Mouse (Mus musculus) spleen, postnatal 10 days (tissue): ENCODE measurements around the gene Ccni.
A peak's percentile ranks its signal among the peaks of the same experiment; 100 is the strongest.

Experiments used
- DNase-seq, 2 experiments: peaks; one replicate each; pipeline ENCODE4 v3.0.0; 2021 to 2022; ENCODE audit warnings: low spot score in 2 of 2

Ccni gene

DNA sequence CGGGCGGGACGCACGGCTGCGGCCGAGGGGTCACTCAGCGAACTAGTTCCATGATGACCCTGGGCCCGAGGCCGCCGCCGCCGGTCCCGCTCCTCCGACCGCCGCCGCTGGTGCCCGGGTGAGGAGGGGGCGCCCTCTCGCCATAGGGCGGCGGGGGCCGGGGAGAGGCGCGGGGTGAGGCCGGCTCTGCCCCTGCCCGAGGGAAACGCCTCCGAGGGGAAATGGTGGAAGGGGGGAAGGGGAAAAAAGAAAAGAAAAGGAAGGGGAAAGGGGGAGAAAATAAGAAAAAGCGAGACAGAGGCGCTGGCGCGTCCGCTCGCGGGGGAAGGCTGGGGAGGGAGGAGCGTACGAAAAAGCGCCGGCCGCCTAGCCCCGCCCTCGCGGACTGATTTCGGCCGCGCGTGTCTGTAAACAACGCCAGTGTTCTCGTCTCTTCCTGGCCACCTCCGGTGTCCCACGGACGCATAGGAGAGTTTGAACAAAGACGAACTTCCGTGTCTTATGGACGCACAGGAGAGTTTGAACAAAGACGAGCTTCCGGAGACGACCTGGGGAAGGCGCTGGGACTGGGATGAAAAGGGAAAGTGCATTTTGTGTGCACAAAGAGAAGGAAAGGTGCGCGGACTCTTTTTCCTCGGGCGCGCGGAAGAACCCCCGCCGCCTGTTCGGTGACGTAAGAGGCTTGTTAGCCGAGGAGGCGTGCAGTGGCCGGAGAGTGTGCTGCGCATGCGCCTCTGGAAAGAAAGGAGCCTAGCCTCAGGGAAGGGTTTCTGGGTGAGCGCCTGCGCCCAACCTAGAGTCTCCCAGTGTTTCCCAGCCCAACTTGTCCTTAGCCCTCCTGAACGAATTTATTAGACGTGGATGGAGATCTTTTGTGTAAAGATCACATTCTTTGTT lies at the start of gene Ccni, which contains the start of gene 2010109A12Rik:
Gene Ccni (minus strand): TSS at position 387 of the 897 bp plus-strand sequence.
Gene 2010109A12Rik (plus strand): TSS at position 410 of the 897 bp plus-strand sequence.
- peak; percentile 94 to 96 for DNase-seq

DNA sequence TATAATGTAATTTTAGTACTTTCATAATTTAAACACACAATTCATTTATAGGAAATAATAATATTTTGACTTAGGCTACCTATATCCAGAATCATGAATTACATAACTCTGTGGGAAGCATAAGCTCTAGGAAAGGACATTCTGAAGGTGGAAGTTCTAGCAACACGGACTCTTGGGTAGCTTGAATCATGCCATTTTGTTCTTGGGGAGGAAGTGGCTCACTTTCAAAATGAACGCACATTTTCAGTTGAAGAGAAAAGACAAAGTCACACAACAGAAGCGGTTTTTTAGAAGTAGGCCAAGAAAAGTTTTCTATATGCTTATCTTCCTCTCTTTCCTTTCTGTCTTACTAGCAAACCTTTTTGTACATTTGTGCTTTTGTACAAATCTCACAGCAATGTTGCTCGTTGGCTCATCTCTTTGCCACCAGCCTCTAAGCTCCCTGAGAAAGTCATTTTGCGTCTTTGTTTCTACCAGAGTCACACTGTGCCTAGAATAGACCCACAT lies 49.5 kb upstream of the Ccni start:
- no peak for DNase-seq

DNA sequence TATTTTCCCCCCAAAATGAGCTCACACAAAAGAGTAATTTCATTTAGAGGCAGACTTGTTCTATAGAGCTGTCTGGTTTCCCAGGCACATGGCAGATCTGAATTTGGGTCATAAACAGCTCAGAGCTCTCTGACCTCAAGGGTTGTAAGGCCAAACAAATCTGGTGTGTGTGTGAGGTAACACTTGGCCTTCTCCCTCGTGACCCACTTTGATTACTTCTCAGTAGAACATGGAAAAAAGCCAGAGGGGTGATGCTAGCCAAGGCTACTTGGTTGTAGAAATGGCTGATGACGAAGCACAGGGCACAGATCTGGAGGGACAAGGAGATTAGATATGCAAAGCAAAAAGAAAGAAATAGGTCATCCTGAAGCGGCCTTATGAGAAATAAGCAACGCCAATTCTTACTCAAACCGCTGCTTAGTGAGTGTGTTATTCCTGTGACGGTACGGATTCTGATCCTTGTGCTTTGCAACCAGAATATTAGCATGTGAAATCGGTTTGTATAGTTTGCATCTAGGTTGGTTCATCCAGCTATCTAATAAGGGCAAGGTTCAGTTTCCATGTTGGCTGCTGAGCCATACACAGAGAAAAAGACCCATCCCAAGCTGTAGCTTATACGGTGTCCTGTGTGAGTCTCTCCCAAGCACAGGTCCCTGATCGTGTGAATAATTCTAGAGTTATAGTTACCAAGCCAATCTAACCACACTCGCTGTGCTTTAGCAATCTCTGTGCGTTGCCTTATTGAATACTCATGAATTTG lies 44.9 kb upstream of the Ccni start:
- no peak for DNase-seq

DNA sequence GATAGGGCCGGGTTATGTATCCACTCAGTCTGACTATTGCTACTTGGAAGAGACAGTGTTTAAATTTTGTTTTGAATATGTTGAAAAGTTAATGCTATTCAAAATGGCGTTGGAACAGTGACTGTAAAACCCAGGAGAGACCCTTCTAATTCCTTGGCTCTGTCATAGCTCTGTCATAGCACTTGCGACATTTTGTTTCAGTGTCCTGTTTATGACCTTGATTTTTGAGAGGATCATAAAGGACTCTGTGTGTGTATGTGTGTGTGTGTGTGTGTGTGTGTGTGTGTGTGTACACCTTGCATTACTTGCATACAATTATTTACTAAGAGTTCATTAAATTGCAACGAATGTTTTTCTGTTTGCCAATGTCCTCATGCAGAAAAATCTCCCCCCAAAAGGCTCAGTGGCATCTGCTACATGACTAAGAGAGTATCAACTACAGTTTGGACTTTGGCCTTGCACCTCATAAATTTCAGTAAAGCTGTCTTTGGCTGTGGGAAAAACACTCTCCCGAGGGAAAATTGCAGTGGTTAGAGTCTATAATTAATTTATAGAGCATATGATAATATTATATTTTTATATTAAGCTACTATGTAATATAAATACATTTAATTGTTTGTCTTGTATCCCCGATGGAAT lies 43.8 kb upstream of the Ccni start:
- DNase-seq, result no peak

DNA sequence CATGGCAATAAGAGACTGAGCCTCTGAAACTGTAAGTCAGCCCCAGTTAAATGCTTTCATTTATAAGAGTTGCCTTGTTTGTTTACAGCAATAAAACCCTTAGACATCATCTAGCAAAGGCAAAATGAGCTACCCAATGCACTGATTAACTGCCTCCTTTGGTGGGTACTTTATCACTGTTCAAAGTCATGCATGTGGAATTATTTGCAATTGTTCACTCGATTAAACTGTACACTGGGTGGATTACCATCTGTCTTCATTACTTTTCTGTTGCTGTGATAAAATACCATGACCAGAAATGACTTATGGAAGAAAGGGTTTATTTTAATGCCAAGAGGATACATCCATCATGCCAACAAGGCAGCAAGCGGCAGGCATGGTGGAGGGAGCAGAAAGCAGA lies 39.0 kb upstream of the Ccni start:
- DNase-seq, result no peak

DNA sequence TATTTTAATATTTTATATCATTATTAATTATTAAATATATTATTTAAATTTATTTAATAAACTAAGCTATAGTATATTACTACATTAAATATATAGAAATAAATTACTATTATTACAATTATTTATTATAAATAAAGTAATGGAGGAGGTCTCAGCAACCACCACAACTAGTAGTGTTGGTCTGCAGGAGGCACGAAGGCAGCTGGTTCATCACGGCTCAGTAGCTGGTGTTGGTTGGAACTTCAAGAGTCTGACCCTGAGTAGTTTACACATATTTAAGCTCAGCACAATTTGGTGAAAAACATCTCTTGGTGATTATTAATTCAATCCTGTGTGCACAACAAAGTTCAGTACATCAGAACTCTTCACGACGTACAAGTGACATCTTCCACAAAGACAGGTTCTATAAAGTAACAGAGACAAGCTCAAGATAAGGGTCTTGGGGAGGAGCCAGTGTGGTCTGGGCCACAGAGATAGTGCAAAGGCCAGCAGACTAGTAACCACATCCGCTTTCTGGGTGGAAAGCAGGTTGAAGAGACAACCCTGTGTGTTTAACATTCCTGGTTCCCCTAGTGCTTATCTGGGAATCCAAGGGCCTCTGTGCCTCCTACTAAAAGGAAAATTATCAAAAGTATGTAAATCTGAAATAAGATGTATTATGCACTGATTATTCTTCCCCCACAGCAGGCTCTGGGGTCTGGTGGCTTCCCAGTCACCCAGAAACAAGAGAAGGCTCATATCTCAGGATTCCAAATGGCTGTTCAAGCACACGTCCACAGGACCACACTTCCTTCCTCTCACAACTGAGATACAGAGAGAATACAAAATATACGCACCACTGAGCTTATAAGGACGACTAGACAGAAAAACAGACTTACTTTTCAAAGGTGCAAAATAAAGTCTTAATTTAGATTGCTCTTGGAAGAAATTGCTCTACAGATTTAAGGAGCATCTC lies 33.6 kb upstream of the Ccni start:
- peak; percentile 44 to 71 for DNase-seq

DNA sequence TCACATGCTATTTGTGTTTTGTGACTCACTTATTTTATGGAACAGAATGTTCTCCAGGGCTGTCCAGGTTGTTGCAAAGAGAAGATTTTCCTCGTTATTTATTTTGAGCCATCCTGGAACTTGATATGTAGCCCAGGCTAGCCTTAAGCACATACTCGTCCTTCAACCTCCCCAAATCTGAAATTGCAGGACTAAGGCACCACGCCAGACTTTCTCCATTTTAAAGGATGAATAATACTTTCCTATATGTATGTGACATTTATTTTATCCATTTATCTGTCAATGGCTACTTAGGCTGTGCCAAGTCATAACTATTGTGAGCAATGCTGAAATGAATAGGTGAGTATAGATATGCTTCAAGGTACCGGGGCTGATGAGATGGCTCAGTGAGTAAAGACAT lies 30.2 kb upstream of the Ccni start:
- DNase-seq, result no peak

DNA sequence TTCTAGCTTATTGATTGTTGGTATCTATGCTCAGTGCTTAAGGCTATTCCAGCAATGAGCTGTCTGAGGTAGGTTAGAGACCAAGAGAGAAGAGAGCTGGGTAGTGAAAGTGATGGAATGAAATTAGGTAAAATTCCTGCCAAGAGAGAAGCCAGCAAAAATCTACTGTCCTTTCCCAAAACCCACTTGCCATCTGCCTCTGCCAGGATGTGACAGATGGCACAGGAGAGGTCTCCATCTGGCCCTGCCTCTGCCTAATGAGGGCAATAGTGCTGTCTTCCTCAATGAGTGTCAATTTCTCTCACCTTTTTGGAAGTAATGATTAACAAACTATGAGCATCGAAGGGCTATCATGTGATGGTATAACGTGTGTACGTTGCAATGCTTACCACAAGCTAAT lies 29.6 kb upstream of the Ccni start:
- no peak for DNase-seq

DNA sequence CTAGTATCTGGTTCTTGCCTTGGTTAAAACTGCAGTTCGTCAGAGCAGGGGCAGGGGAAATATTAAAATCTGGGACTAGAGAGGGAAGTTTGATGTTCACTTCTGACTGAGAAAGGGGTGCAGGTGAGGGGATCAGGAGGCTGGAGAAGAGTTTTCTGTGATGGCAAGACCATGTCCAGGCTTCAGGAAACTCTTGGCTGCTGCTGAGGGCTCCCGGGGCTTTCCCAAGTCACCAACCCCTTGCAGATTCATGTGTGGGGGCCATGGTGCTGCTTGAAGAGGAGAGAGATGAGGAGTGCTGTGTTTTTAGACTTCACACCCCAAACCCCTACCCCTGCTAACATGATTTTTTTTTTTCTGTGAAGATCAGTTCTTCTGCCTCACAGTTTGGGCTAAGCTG lies 28.3 kb upstream of the Ccni start:
- DNase-seq, result no peak

DNA sequence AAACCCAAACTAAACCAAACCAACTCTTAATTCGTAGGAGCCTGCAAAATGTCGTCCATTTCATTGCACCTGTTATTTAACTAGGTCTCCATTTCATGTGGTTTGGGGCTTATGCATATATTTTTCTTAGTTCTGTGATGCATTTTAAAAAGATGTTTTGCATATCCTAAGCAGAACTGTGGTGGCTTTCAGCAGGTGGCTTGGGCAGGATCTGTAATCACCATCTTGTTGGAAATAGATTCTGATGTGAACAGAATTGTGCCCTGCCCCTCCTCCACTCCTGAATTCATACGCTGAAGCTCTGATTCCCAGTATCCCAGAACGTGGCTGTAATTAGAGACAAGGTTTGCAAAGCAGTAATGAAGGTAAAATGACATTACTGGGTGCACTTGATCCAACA lies 27.8 kb upstream of the Ccni start:
- DNase-seq, result no peak

DNA sequence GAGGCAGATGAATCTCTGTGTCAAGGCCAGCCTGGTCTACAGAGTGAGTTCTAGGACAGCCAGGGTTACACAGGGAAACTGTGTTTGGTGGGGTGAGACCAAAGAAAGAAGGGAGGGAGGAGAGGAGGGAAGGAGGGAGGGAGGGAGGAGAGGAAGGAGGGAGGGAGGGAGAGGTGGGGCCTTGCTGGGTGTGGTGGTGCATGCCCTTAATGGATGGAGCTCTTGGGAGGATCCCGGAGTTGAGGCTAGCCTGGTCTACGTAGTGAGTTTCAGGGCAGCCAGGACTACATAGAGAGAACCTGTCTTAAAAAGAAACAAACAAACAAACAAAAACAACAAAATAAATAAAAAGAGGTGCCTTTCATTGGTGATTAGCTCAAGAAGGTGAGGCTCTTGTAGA lies 26.5 kb upstream of the Ccni start:
- DNase-seq, result no peak

DNA sequence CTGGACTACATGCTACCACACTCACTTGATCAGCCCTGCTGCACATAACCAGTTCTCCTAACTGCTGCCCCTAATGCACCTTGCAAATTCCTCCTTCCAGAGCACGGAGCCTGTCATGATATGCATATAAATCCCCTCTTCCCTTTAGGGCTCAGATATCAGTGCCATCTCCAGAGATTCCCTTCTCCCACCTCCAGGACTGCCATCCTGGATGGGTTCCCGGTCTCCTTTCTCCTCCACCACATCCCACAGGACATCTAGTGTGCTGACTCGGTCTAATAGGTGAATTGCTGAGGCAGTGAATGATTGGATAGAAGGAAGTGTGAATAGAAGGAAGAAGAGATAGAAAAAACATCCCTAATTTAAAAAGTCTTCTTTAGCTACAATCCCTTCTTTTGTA lies 25.4 kb upstream of the Ccni start:
- DNase-seq, result no peak

DNA sequence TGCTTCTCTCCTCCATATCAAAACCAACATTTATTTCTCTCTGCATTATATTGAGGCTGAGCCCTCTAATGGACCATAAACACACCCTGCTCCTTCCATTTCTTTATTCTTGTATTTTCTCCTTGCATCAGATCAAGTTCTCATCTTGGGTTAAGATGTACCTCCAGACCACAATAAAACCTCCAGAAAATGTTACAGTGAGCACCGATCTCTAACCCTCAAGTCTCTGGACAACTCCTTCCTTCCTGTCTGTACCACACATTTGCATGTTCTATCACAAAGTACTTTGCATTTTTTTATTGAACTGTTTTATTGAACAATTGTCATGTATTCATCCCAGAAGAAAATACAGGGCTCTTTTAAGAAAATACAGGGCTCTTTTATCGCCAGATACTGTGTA lies 23.2 kb upstream of the Ccni start:
- DNase-seq, result no peak

DNA sequence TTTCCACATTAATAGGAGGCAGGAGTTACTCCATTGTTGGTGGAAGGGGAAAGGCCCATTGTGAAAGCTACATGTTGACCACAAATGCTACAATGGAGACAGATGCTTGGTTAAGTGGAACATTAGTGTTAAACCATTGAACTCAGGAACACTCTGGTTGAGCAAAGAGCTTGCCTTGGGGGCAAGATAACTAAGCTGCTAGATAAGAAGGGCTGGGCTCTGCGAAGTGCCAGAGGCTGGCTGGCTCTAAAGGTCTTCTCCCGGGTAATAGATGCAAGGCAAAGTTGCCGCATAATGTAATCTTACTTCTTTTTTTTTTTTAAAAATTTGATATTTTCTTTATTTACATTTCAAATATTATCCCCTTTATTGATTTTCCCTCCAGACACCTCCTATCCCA lies 20.9 kb upstream of the Ccni start:
- DNase-seq, result no peak

DNA sequence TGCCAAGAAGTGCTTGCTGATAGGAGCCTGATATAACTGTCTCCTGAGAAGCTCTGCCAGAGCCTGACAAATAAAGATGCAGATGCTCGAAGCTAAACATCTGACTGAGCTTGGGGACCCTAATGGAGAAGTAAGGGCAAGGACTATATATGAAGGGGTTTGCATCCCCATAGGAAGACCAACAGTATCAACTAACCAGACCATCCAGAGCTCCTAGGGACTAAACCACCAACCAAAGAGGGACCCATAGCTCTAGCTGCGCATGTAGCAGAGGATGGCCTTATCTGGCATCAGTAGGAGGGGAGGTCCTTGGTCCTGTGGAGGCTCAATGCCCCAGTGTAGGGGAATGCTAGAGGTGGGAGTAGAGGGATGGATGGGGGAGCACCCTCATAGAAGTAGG lies 18.3 kb upstream of the Ccni start:
- DNase-seq, result no peak

DNA sequence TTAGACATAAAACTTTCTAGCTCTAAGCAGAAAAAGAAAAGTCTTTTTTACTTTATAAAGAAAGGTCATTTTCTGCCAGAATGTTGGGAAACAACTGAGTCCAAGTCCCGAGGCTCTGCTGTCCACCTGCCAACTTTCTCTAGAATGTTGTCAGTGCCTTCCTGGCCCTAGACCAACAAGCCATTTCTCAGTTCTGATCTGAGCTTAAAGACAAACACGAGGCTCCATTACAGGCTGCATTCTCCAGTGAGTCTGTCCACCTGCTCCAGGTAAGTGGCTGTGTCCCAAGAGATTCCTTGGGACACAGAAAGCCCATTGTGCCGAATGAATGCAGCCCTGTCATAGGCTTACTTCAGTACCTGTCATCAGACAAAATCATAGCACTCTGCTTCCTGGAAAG lies 15.4 kb upstream of the Ccni start:
- no peak for DNase-seq

DNA sequence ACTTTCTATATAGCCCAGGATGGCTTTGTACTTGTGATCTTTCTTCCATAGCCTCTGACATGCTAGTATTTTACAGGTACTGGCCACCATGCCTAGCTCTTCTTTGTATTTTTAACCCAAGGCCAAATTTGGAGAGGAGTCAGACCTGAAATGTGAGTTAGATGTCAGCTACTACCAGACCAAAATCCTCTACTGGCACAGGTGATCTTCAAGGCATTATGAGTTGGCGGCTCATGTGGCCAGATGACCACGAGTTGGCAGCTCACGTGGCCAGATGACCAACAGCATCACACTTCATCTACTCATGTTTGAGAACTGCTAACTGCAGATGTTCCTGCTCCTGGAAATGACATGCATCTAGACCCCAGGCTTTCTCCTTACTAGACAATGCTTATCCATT lies 12.1 kb upstream of the Ccni start:
- no peak for DNase-seq

DNA sequence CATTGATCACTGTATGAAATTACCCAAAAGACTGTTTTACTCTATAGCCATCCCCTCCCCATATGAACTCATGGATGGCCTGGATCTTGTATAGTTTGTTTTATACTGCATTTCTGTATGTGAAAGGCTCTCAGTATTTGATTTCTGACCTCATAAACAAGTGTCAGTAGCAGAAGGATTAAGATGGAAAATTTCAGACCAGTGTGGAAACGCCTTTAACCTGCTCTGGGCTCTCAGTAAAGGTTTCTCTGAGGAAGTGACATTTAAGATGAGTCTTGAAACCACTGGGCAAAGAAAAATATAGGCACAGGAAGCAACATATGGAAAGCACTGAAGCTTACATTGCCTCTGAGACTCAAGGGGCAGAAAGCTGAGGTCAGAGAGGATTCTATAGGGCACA lies 1.3 kb upstream of the Ccni start:
- no peak for DNase-seq

DNA sequence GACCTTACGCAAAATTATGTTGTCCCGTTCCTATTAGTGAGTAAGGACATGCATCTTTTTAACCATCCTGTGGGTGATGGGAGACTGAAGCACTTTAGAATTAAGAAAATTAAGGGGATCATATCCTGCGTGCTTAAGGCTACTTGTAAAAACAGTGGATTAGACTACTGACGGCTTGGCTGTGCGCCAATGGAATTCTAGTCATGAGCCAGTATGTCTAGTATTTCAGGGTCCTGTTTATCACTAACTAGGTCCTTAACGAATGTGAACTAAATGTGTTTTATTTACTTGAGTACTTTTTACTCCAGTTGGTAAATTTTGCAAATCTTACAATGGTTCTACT lies 682 bp upstream of the Ccni start:
- peak in 1 of 2 experiments; percentile 59 for DNase-seq

DNA sequence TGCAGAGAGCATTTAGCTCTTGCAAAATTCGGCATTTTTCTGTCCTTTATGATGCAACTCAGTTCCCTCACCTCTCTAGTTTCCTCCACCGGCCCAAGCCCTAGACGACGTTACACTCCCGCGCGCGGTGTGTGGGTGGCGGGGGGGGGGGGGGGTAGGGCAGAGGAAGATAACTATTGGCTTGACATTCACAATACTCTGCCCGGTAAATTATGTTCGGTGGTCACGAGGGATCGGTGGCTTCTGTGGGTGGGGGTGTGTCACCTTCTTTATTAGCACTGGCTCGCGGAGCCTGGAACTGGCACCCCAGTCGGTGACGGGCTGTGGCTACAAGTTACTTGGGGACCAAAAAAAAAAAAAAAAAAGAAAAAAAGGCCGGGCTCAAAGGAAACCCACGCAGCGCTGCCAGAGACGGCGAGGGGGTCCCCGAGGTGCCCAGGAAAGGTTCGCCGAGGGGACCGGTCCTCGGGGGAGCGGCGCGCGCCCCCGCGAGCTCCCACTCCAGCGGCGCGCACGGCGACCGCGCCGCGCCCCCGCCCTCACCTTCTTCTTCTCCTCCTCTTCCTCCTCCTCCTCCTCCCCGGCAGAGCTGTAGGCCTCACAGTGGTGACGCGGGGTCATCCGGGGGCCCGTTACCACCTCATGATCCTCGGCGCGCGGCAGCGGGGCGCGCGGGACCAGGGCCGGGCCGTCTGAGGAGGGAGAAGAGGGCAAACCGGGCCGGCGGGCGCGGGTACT lies 755 bp downstream of the Ccni start:
- peak; percentile 74 to 77 for DNase-seq

DNA sequence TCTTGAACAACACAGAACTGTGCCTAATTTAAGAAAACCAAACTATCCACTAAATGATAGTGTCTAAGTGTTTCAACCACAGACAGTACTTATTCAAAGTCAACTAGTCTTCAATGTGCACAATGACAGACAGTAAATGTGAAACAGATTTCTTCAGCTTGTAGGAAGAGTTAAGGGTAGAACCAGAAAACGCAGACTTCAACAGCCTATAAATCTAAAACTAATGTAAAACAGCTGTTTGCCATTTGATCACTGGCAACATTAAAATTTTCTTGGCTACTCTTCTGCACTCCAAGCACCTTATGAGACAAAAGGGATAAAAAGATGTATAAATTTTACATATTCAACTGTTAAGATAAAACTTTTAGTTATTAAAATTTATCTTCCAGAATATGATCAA lies 5.1 kb downstream of the Ccni start:
- DNase-seq, result no peak
